Mouse (Mus musculus) C2C12 (cell line): ENCODE data around the gene Eif2b1. TPM values are rescaled to one million over a fixed set of nuclear protein-coding genes. Genes with fewer than 3 reads are reported as not detected.

Experiments used
- H3K27me3 ChIP-seq: one replicate; pipeline ENCODE4 v1.6.1; 2011; ENCODE audit not compliant: control insufficient read depth, insufficient read depth, insufficient read length
- H3K36me3 ChIP-seq: one replicate; pipeline ENCODE4 v1.6.1; 2011; ENCODE audit not compliant: control insufficient read depth, insufficient read depth
- H3K4me3 ChIP-seq: one replicate; pipeline ENCODE4 v1.5.1; 2011; ENCODE audit warnings: mild to moderate bottlenecking, control low read depth; ENCODE audit not compliant: poor library complexity, insufficient read depth, severe bottlenecking
- H3K79me2 ChIP-seq: one replicate; pipeline ENCODE4 v1.6.1; 2011; ENCODE audit not compliant: control insufficient read depth, insufficient read depth
- H3K79me3 ChIP-seq: one replicate; pipeline ENCODE4 v1.6.1; 2011; ENCODE audit warnings: low read depth, control low read depth
- H3ac ChIP-seq: one replicate; pipeline ENCODE3; 2011; ENCODE audit warnings: low read depth; ENCODE audit not compliant: control insufficient read depth, insufficient read length
- CEBPB ChIP-seq: IDR thresholded peaks from one replicate; pipeline ENCODE4 v1.6.1; 2011; ENCODE audit warnings: low read depth, mild to moderate bottlenecking, control low read depth, moderate library complexity
- CTCF ChIP-seq: IDR thresholded peaks from one replicate; pipeline ENCODE4 v1.5.1; 2011; ENCODE audit not compliant: control insufficient read depth, insufficient read depth, insufficient read length
- FOSL1 ChIP-seq: IDR thresholded peaks from one replicate; pipeline ENCODE4 v1.8.0; 2011; ENCODE audit warnings: mild to moderate bottlenecking, low read length; ENCODE audit not compliant: poor library complexity, insufficient read depth, severe bottlenecking
- MAX ChIP-seq: IDR thresholded peaks from one replicate; pipeline ENCODE4 v1.6.1; 2011; ENCODE audit warnings: mild to moderate bottlenecking, control low read depth
- MYOD1 ChIP-seq: IDR thresholded peaks from one replicate; pipeline ENCODE4 v1.6.1; 2011; ENCODE audit warnings: low read depth; ENCODE audit not compliant: control insufficient read depth, insufficient read length
- MYOG ChIP-seq: IDR thresholded peaks from one replicate; pipeline ENCODE4 v1.6.1; 2011; ENCODE audit not compliant: control insufficient read depth, insufficient read length; ENCODE audit errors: extremely low read depth
- USF1 ChIP-seq: IDR thresholded peaks from one replicate; pipeline ENCODE4 v1.6.1; 2011; ENCODE audit warnings: low read depth, mild to moderate bottlenecking, control low read depth, moderate library complexity
- polyA plus RNA-seq: library from polyadenylated mRNA; unstranded; fragments of >200 nt; fragmentation: generic; extraction: Trizol; gene quantifications from one replicate; pipeline ENCODE4 v1.2.1, GENCODE M21; 2012; ENCODE audit warnings: missing spikeins

The Eif2b1 gene
- polyA plus RNA-seq, 1 experiment: 43.0 TPM

DNA sequence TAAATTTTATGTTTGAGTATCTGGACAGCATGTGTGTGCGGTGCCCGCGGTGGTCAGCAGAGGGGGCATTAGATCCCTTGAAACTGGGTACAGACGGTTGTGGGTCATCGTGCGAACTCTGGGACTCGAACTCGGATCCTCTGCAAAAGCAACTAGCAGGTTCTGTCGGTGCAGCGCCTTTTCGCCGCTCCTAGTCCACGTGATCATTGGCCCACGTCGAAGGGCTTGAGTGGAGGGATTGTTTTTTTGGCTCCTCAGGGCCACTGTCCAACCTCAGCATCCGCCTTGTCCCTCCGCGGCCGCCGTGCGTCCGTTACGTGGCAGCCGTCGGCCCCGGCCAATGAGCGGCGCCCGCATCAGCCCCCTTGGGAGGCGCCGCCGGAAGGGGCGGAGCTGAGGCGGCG, 38.5 kb downstream of the Eif2b1 start, which contains the start of gene Tmed2:
Gene Tmed2, plus strand, starts transcription at position 313 of the 404 bp plus-strand sequence.
- TF ChIP-seq USF1: peak; percentile 93
- peak; percentile 92 for TF ChIP-seq MAX
- no peak for TF ChIP-seq CTCF
- TF ChIP-seq MYOD1: no peak
- H3ac ChIP-seq: peak within 1 kb of the TSS; percentile 99
- H3K36me3 ChIP-seq: peaks cover 34% of the 10 kb centered on the region
- H3K4me3 ChIP-seq: peak within 1 kb of the TSS; percentile 95
- peaks cover 43% of the 10 kb centered on the region for H3K79me3 ChIP-seq
- H3K79me2 ChIP-seq: peaks cover 46% of the 10 kb centered on the region
- no peaks in the 10 kb centered on the region for H3K27me3 ChIP-seq

DNA sequence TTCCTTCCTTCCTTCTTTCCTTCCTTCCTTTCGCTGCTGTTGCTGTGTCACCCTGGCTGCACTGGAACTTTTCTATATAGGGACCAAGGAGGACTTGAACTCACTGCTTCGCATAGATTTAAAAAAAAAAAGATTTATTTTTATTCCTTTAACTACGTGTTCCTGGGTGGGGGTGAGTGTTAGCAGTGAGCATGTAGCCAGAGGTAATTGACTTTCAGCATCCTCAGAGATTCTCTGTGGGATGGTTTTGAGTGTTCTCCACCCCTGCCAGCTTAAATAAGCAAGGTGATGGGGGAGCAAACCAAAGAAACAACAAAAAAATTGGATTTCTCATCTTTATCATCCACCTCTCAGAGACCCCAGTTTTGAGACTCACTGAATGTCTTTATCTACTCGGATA, 39.0 kb downstream of the Eif2b1 start:
- TF ChIP-seq MYOD1 (no peak), MYOG (no peak), CTCF (no peak), CEBPB (no peak), MAX (no peak), FOSL1 (no peak), USF1 (no peak)
- Histone ChIP-seq H3K79me3 (peaks cover 38% of the 10 kb centered on the region), H3K4me3 (peak overlapping the region; percentile 31)

DNA sequence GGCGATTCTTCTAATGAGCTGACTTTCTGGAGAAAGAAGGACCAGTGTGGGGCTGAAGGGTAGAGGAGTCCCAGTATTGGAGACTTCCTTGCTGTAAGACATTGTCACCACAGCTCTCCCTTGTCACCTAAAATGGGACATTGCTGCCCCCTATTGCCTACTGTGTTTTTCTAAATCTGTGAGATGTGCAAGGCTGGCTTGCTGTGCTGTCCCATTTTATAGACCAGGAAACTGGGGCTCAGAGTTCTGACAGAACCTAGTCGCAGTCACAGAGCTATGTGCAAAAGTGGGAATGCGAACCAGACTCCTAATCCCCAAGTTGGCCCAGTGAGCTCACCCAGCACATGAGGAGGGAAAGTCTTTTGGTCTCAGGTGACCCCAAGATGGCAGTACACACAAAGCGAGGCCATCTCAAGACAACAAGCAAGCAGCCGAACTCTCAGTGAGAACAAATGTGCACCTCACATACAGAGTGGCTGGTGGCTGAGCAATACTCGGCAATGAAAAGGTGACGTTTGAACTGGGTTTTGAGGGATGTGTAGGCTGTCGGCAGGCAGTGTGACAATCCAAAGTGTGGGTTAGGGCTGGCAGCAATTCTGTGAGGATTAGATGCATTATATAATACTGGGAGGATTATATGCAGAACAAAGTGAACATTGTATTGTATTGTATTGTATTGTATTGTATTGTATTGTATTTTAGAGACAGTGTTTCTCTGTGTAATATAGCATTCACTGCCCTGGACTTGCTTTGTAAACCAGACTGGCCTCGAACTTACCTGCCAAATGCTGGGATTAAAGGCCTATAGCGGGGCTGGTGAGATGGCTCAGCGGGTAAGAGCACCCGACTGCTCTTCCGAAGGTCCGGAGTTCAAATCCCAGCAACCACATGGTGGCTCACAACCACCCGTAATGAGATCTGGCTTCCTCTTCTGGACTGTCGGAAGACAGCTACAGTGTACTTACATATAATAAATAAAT, 39.8 kb downstream of the Eif2b1 start:
- no peak overlapping the region for H3ac ChIP-seq
- peaks cover 30% of the 10 kb centered on the region for H3K79me3 ChIP-seq
- TF ChIP-seq MAX (no peak), CEBPB (no peak), FOSL1 (no peak), CTCF (no peak), MYOD1 (no peak), USF1 (no peak), MYOG (no peak)
- H3K79me2 ChIP-seq: peaks cover 33% of the 10 kb centered on the region
- peaks cover 22% of the 10 kb centered on the region for H3K36me3 ChIP-seq
- H3K4me3 ChIP-seq: no peak overlapping the region
- no peaks in the 10 kb centered on the region for H3K27me3 ChIP-seq

More for the DNA sequence above, 39.0 kb downstream of the Eif2b1 start:
- Histone ChIP-seq H3ac (no peak overlapping the region), H3K36me3 (peaks cover 30% of the 10 kb centered on the region), H3K27me3 (no peaks in the 10 kb centered on the region), H3K79me2 (peaks cover 41% of the 10 kb centered on the region)

DNA sequence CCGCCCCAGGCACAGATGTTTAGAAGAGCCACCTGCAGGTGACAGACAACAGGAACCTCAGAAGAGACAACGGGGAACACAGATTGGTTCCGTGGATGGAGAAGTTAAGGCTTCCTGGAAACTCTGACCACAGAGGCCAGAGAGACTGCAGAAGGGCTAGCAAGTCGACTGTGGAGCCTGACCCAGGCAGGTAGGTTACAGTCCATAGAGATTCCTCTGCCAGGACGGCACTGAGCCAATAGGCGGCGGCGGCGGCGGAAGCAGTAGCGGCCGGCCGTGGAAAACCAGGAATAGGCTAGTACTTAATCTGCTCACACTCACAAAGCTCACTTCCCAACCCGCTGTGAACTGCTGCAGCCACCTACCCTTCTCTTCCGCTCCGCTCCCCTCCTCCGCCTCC, 42.2 kb downstream of the Eif2b1 start:
- Histone ChIP-seq H3K27me3 (no peaks in the 10 kb centered on the region), H3ac (no peak overlapping the region), H3K36me3 (no peaks in the 10 kb centered on the region), H3K4me3 (no peak overlapping the region), H3K79me3 (peaks cover 8% of the 10 kb centered on the region), H3K79me2 (peaks cover 10% of the 10 kb centered on the region)
- TF ChIP-seq FOSL1 (no peak), MYOG (no peak), MAX (no peak), MYOD1 (no peak), CEBPB (no peak), USF1 (no peak), CTCF (no peak)

DNA sequence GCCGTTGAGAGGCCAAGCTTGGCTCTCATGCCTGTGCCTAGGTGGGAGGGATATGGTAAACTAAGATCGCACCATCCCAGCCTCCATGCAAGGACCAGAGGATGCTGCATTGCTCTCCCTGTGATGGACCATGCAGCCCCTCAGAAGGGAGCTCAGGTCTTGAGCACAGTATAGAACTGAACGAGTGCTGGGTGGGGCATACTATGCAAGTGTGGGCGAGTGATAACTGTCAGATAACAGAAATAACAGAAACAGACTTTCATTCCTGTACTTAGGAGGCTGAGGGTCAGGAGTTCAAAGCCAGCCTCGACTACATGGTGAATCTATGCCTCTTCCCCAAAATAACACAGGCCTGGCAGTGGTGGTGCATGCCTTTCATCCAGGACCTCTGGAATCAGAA, 43.9 kb downstream of the Eif2b1 start:
- Histone ChIP-seq H3K27me3 (no peaks in the 10 kb centered on the region), H3K36me3 (no peaks in the 10 kb centered on the region), H3K4me3 (no peak overlapping the region), H3ac (no peak overlapping the region), H3K79me3 (peaks cover 2% of the 10 kb centered on the region), H3K79me2 (no peaks in the 10 kb centered on the region)
- no peak for TF ChIP-seq FOSL1
- TF ChIP-seq CTCF: no peak
- no peak for TF ChIP-seq MAX
- no peak for TF ChIP-seq MYOG
- TF ChIP-seq CEBPB: no peak
- no peak for TF ChIP-seq MYOD1
- TF ChIP-seq USF1: no peak
